Mouse (Mus musculus) common myeloid progenitor, adult 5-6 weeks (primary cell): Measurements from ENCODE around the gene Naxe. TPM values are rescaled to one million over a fixed set of nuclear protein-coding genes. Genes with fewer than 3 reads are reported as not detected.
A peak's percentile ranks its signal among the peaks of the same experiment; 100 is the strongest.

Source experiments
- ATAC-seq: replicated peaks from 2 replicates; pipeline ENCODE4 v1.8.0; 2016; ENCODE audit warnings: low read depth, mild to moderate bottlenecking, moderate TSS enrichment, inconsistent platforms; ENCODE audit not compliant: poor library complexity, severe bottlenecking
- total RNA-seq: library from RNA; stranded (forward); fragments of 200-1000, 187-1606 nt; gene quantifications from 2 replicates; pipeline ENCODE4 v1.2.3, GENCODE M21; 2017

Naxe gene
- total RNA-seq: 29.6 and 33.9 TPM in 2 replicates

DNA sequence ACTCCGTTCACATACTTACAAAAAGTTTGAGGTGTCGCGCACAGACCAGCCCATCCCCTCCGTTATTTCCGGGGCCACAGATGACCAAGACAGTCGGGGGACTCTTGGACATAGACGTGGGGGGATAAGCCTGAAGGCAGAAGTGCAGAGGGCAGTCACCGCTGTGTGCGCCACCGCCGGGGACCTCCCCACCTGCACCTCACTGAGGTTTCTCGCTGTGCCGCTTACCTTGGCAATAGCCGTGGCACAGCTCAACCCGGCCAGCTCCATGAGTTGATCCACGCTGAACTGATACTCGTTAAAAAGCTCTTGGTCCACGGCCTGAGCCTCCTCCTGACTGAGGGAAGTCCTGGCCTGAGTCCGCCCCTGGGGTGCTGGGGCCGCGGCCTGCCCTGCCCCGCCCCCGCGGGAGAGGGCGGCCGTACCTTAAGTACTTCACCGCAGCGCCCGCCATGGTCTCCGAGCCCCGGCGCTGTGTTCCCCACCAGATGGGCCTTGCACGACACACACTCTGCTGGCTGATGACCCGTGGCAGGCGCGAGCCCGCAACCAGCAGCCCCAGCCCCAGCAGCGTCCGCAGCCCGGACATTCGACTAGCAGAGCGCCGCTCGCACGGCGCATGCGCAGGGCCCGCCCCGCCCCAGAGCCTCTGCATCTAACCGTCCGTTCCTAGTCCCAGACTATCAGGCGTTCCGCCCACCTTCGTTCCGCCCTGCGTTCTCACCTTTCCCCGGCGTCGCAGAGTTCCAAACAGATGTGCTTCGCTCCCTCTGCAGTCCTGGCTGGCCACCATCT, at the start of gene Naxe:
Gene Naxe, minus strand, starts transcription at position 594 of the 795 bp plus-strand sequence.
- ATAC-seq: peak; percentile 90

DNA sequence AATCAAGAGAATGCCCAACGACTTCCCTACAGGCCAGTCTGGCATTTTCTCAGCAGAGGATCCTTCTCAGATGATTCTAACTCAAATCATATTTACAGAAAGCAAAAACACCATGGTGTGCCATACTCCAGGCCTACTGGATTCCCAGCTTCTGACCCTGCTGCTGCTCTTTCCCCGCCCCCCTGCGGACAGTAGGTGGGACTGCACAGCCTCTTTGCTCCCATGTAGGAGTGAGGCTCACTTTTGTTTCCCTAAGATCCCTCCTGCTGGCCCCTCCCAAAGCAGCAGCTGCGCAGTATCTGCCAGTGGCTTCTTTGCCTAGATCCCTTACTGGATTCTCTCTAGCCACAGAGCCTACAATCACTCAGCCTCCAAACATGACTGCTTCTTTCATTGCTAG, 47.8 kb upstream of the Naxe start:
- ATAC-seq: no peak

DNA sequence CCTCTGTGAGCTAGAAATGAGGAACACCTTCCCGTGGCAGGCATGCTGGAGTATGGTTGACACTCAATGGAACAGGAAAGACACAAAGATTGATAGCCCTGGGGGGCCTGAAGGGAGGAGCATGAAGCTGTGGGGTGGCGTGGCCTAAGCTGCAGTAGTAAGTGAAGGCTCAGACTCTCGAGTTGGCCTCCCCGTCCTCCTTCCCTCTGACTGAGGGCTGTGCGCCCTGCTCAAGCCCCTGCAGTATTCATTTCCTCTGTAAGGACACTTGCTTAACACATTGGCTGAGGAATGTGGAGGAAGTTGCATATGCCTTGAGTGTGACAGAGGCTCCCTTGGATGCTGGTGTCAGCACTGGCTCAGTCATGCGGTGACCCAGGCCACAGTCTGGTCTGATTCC, 44.3 kb upstream of the Naxe start:
- ATAC-seq: peak; percentile 59

DNA sequence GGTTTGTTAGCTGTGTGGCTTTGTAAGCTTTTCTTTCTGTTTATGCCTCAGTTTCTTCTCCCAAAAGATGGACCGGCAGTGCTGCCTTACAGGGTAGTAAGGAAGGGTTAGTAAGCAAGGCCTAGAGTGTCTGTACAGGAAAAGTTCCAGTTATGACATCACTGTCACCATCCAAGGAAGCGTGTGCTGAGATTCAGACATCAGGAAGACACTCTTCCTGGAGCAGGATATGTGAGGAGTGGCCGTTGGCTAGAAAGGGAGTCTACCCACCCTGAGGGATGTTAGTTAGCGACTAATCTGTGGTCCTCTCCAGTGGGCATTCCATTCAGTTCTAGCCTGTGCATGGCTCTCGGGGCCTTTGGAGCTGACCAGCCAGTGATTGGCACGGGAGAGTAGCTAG, 43.9 kb upstream of the Naxe start:
- ATAC-seq: no peak

DNA sequence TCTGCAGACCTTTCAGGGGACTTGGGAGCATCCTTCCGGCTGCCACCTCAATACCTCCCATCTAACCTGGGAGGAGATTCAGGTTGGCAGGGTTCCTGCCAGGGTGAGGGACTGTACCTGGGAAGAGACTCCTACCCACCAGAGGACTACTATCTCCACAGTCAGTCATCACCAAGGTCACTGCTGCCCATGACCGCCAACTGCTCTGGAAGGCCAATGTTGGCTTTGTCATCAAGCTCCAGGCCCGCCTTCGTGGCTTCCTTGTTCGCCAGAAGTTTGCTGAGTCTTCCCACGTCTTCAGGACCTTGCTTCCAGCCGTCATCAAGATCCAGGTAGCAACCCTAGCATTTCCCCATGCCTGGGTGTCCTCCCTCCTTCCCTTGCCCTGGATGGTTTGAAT, 43.4 kb upstream of the Naxe start:
- no peak for ATAC-seq

DNA sequence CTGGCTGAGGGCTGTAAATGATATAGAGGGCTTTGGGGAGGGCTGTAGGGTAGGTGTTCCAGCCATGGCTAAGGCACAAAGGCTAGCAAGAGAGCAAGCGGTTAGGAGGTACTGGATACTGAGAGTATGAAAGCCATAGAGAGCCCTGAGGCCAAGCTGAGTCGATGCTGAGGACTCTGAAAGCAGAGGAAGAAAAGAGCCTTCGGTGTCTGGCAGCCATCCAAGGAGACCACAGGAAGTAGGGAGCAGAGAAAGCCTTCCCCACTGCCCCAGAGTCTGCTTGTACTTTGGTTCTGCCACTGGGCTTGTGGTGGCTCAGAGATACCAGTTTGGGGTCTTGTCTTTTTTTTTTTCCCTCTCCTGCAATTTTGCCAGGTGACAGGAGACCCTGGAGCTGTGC, 42.0 kb upstream of the Naxe start:
- ATAC-seq: peak; percentile 44

DNA sequence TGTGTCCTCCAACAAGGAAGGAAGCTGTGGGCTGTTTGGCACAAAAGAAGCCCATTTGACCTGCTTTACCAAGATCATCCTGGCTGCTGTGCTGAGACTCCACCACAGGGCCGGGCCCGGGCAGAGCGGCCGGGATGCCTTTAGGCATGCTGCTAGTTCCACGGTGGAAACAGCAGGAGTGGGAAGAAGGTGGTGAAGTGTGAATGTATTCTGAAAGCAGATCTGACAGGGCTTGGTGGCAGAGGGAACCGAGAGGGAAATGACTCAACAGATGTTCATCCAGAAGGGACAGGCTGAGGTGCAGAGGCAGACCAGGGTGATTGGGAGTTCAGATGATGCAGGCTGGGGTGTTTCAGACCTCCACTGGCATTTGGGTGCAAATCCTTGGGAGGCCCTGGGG, 39.4 kb upstream of the Naxe start:
- peak; percentile 48 for ATAC-seq

DNA sequence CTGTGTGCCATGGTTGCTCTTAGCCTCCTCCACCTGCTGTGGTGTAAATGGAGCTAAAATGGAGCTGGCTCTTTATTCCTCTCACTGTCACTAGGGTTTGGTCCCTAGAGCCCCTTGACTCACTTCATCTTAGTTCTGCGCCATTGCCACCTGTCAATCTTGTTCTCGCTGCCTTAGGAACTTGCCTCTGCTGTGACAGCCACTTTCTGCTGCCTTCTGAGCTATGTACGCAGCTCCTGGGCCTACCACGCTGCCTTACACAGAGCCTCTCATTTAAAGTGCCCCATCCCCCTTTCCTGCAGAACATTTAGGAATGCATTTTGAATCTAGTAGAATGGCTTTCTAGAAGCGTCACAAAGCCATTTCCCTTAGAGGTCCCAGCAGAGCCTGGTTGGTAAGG, 35.8 kb upstream of the Naxe start:
- no peak for ATAC-seq

DNA sequence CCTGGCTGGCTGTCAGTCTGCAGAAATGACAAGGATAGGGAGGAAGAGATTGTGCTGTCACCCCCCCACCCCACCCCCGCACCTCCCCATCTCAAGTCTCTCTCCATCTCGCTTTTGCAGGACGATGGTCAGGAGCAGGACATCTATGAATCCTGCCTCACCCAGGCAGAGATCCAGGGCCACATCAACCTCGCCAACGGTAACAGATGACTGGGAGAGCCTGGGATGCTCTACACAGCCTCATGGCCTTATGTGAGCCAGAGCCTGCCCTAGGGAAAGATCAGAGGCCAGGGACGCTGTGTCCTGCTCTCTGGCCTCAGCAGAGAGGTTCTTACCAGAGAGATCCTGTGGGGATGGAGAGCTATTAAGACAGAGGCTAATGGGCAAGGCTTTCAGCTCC, 32.3 kb upstream of the Naxe start:
- no peak for ATAC-seq

DNA sequence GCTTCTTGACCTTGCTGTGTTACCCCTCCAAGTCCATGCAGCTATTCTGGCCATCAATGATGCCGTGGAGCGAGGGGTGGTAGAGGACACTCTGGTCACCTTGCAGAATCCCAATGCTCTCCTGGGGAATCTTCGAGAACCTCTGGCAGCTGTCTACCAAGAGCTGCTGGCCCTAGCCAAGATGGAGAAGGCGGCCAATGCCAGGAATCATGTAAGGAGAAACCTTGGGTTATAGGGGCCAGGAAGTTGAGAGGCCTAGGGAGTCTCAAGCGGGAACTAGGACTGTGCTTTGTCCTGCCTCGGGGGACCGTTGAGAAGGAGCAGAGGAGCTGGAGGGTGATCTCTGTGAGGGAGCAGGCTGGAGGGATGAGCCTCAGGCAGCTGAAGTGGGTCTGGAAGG, 31.8 kb upstream of the Naxe start:
- ATAC-seq: no peak

DNA sequence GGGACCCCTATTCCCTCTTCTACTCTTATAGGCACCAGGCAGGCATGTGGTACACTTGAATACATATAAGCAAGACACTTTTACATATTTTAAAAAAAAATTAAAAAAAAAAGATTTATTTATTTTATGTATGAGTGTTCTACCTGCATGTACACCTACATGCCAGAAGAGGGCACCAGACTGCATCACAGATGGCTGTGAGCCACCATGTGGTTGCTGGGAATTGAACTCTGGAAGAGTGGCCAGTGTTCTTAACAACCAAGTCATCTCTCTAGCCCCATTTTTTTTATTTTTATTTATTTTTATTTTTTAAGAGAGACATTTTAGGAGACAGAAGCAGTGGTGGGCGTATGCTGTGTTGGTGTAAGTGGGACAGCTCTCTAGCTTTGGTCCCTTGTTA, 29.4 kb upstream of the Naxe start:
- ATAC-seq: no peak

DNA sequence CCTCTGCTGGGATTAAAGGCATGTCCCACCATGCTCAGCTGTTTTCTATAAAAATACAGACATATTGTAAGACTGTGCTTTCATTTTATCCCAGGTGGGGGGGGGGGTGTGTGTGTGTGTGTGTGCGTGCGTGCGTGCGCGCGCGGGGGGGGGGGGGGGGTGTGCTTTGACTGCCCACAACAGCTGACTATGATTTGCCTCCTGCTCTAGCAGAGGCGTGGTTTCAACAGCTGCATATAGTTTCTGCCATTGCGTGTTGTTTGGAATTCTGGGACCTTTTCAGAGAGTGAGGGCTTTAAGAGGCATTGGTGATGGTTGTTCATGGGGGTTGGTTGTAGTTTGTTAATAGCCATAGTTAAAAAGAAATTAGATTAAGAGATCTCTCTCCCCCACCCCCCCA, 27.2 kb upstream of the Naxe start:
- no peak for ATAC-seq

DNA sequence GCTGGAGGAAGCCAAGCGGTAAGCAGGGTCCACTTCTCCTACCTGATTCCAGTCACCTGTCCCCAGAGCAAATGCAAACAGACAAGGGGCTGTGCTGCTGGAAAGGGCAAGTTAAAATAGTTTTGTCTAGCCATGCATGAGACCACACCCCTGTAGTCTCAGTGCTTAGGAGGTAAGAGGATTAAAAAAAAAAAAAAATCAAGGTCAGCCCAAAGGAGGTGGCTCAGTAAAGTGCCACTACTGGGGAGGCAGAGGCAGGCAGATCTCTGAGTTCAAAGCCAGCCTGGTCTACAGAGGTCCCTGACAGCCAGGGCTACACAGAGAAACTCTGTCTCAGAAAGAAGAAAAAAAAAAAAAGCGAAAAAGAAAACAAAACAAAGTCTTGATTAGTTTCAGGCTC, 25.7 kb upstream of the Naxe start:
- ATAC-seq: no peak

DNA sequence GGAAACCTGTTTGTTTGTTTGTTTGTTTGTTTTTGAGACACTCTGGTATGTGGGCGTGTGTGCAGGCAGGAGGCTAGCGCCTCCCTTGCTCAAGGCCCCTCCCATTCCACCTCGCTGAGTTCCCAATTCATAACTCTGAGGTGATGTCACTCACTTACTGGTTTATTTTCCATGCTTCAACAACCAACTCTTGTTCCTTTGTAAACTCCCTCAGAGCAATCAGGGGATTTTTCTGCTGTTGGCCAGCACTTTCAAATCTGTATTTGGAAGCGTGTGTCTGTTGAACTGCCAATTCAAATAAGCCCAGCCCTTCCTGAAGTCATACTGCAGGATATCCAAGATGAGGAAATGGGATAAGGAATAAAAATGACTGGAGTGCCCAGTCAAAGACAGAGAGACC, 24.4 kb upstream of the Naxe start:
- peak; percentile 62 for ATAC-seq

DNA sequence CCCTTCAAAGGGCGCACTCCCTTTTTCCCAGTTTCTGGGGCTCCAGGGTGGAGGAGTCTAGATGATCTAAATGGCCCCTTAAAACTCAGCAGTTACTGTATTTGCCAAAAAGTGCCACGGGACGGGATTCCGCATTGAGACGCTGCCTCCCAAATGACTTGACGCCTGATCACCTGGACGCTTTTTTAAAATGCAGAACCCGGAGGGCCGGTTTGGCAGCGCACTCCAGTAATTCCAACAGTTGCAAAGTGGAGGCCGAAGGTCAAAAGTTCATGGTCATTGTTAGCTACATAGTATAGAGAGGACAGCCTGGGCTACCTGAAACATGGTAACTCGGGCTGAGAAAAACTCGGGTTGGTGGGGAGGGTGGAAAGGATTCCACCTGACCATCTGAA, 23.9 kb upstream of the Naxe start:
- no peak for ATAC-seq

DNA sequence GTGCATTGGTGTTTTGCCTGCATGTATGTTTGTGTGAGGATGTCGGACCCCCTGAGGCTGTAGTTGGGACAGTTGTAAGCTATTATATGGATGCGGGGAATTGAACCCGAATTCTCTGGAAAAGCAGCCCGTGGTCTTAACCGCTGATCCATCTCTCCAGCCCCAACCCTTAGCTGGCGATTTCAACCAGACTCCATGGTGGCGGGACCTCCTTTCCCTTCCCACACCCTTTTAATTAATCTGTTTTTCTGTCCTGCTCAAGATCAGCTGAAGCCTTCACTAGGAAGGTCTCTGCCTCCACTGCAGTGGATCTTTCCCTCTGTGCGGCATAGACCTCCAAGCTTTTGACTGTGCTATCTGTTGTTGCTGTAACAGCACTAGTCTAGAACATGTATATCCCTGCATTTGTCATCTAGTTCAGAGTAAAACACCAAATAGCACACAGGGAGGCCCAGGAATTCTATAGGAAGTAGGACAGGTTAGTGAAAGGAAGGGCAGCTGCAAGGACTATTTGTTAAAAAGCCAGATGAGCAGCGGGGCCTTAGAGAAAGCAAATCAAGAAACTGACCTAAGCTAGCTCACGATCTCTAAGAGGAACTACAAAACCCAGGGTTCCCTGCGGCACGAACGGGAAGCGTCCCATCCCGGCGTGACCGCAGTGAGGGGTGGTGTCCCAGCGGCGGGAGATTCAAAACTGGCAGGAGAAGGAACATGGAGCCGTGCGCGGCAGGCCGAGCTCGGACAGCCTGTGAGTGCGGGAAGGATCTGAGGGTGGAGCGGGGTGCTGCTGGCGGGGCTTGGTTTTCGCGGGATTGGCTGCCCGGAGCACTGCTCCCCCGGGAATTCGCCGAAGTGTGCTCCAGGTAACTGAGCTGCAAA, 23.3 kb upstream of the Naxe start, which contains the start of gene Iqgap3:
Gene Iqgap3, plus strand, starts transcription at position 627 of the 879 bp plus-strand sequence.
- peak; percentile 98 for ATAC-seq

DNA sequence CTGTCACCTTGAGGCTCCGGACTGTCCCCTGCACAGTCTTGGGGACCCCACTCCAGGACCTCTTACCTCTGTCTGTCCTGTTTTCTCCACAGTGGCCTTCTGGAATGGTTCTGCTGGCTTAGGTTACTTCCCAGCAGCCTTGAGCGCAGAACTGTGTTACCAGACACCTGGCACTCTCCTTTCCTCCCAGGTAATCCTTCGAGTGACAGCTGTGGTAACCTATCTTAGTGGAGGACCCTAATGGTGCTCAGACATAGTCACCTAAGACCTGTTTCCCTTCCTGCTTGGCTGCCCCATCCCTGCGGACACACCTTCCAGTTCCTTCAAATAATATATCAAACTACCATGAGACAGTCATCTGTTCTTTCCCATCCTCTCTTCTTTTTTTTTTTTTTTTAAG, 19.9 kb upstream of the Naxe start, which contains the start of gene Ttc24:
Gene Ttc24, minus strand, starts transcription at position 101 of the 400 bp plus-strand sequence.
- ATAC-seq: no peak

DNA sequence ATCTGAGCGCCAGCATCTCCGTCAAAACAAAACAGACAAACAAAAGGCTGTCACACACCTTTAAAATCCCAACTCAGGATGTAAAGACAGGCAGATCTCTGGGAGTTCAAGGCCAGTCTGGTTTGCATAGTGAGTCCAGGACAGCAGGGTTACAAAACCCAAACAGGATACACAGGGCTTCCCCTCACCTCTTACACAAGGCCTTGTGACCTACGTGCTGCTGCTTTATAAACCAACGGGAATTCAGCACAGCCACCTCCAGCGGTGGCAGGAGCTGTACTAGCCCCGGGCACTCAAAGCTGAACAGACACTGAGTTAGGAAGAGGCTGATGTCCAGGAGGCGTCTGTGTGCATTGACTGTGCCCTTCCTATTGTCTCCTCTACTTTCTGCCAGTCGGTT, 19.1 kb upstream of the Naxe start:
- no peak for ATAC-seq

DNA sequence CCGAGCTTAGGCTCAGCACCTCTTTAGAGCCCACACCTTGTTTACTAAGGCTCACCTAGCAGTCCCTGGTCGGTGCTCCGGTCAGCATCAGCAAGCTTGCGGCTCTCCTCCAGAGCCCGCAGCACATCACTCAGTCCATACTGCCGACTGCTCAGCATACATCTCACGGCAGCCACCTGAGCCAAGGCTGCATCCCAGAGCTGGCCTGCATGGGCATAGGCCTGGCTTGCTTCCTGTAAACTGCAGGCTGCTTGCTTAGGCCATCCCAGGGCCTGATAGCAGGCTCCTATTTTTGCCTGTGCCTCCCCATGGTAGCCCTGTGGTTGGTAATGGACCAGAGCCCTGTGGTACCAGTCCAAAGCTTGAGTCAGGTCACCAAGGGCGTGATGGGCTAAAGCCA, 16.5 kb upstream of the Naxe start:
- ATAC-seq: no peak

DNA sequence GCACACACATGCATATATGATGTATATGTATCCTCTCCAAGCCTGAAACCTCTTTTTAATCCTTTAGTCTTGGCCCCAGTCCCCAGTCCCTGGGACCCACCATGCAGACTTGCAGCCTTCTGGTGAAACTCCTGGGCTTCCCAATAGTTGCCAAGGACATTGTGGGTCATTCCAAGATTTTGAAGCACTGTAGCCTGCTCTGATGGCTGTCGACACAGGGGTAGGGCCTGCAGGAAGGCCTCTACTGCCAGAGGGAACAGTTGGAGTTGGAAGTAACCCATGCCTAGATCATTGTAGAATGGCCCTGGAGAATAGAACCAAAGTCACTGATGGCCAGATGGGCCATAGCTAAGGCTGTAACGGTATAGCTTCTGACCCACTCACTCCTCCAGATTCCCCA, 16.1 kb upstream of the Naxe start:
- no peak for ATAC-seq

DNA sequence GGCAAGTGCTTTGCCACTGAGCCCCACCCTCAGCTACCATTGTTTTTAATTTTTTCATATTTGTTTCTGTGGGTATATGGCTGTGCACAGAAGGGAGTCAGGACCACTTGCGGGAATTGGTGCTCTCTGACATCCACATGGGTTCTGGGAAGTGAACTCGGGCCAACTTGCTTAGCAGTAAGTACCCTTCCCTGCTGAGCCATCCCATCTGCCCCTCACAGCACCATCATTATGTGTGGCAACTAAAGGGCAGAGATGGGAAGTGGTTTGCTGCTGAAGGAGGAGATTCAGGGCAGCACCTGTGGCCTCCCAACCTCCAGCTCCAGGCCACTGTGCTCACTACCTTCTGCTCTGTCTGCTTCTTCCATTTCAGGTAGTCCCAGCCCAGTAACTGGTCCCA, 15.3 kb upstream of the Naxe start:
- ATAC-seq: no peak
